Mouse (Mus musculus) ES-Bruce4 (cell line): ENCODE data around the gene Trmt5.

Experiments
- CTCF ChIP-seq: IDR thresholded peaks from one replicate; pipeline ENCODE4 v1.8.1; 2011; ENCODE audit warnings: low read depth, low read length
- POLR2A ChIP-seq: IDR thresholded peaks from one replicate; pipeline ENCODE4 v1.8.1; 2011; ENCODE audit warnings: low read length; ENCODE audit not compliant: insufficient read depth

- TF ChIP-seq CTCF, result no peak
- no peak for TF ChIP-seq POLR2A
Observed at GRCm38 (mm10) chr12:73260339-73260738, 26.2 kb downstream of the Trmt5 start.
